Mouse (Mus musculus): ENCODE measurements around the gene Gcgr. TPM values are rescaled to one million over a fixed set of nuclear protein-coding genes. Genes with fewer than 3 reads are reported as not detected.
"Not testable (repeated sequence)": the region's sequence is repeated elsewhere in the genome, so short reads cannot be mapped to it uniquely, and the experiment has no call there.

Gene Gcgr
- polyA plus RNA-seq, 1 experiment from 2014 or later: 2.2 TPM

GRCm38 (mm10) chr11:120549986-120550809 lies 19.7 kb downstream of the Gcgr start:
- no peaks in the 10 kb centered on the region for H3K27me3 ChIP-seq (ENCODE audit: control insufficient read depth, insufficient read depth, low read length)
- no peaks in the 10 kb centered on the region for H3K36me3 ChIP-seq (ENCODE audit: control insufficient read depth, insufficient read depth, low read length)
- H3K27ac ChIP-seq (ENCODE audit: low read length): peak overlapping the region; percentile 98
- H3K4me2 ChIP-seq (ENCODE audit: low read depth, low read length): peak overlapping the region; percentile 96
- H3K9ac ChIP-seq (ENCODE audit: low read length): peak overlapping the region; percentile 99
- no peaks in the 10 kb centered on the region for H3K9me3 ChIP-seq (replicated peaks; ENCODE audit: control insufficient read depth, low read length)
- H3K4me1 ChIP-seq (ENCODE audit: control insufficient read depth, insufficient read depth, low read length): peaks cover 18% of the 10 kb centered on the region
- WGBS: 62% methylated on average over 11 of the region's 11 CpGs
- no peak for ATAC-seq (ENCODE audit: insufficient read depth, low FRiP score)
- H3K4me3 ChIP-seq (replicated peaks; ENCODE audit: low read length): peak overlapping the region; percentile 96

- Histone ChIP-seq H3K9ac (ENCODE audit: low read length) (peak within 1 kb of the TSS; percentile 99), H3K27ac (ENCODE audit: low read length) (no peak within 1 kb of the TSS), H3K9me3 (replicated peaks; ENCODE audit: control insufficient read depth, low read length) (no peaks in the 10 kb centered on the region), H3K27me3 (ENCODE audit: control insufficient read depth, insufficient read depth, low read length) (no peaks in the 10 kb centered on the region), H3K36me3 (ENCODE audit: control insufficient read depth, insufficient read depth, low read length) (no peaks in the 10 kb centered on the region), H3K4me3 (replicated peaks; ENCODE audit: low read length) (peak within 1 kb of the TSS; percentile 96), H3K4me2 (ENCODE audit: low read depth, low read length) (peak within 1 kb of the TSS; percentile 96), H3K4me1 (ENCODE audit: control insufficient read depth, insufficient read depth, low read length) (peaks cover 18% of the 10 kb centered on the region)
- 92% methylated on average over 28 of the region's 28 CpGs for whole genome bisulfite sequencing
- ATAC-seq (ENCODE audit: insufficient read depth, low FRiP score): no peak
These were observed 20.4 kb downstream of the Gcgr start, which contains the start of gene Ppp1r27 for GRCm38 (mm10) chr11:120550810-120551440. Ppp1r27 (minus strand) TSS chr11:120551132.

DNA sequence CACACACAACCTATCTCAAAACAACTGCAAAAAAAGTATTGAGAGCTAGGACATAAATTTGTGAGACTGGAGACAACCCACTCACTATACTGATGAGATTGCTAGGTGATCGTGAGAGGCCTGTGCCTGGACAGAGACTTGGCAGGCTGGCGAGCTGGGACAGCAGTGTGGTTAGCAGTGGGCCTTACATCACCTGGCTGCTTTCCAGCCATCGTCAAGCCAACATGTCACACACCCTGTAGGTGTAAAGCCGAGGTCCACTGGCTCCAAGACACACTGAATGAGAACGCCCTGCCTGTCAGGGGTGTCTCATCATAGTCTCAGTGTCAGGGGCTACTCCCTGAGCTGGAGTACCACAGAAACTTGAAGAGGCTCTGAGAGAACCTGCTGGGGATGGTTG lies 22.2 kb downstream of the Gcgr start:
- H3K27me3 ChIP-seq (ENCODE audit: control insufficient read depth, insufficient read depth, low read length): no peaks in the 10 kb centered on the region
- no peak for ATAC-seq (ENCODE audit: insufficient read depth, low FRiP score)

DNA sequence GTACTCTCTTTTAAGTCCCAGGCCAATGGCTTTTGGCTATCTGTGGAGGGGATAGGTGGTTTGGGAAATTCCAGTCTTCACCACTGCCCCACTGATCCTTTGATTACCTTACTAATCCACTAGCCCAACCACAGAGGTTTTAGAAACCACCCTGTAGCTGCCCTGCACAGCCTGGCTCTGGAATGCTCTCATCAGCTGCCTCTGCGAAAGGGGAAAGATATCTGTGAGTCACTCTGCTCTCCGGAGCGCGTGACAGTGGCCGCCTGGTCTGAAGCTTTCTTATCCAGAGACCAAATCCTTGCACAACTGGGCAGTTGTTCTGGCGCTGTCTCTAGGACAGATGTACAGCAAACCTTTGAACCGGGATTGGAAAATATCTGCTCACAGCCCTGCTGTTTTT lies 24.3 kb downstream of the Gcgr start:
- no peak overlapping the region for H3K4me3 ChIP-seq (replicated peaks; ENCODE audit: low read length)
- ATAC-seq (ENCODE audit: insufficient read depth, low FRiP score): no peak
- H3K36me3 ChIP-seq (ENCODE audit: control insufficient read depth, insufficient read depth, low read length): peaks cover 8% of the 10 kb centered on the region
- no peak overlapping the region for H3K4me2 ChIP-seq (ENCODE audit: low read depth, low read length)
- H3K4me1 ChIP-seq (ENCODE audit: control insufficient read depth, insufficient read depth, low read length): peaks cover 6% of the 10 kb centered on the region
- no peaks in the 10 kb centered on the region for H3K27me3 ChIP-seq (ENCODE audit: control insufficient read depth, insufficient read depth, low read length)
- no peak overlapping the region for H3K9ac ChIP-seq (ENCODE audit: low read length)
- no peak overlapping the region for H3K27ac ChIP-seq (ENCODE audit: low read length)
- WGBS: 75% methylated on average over 7 of the region's 7 CpGs
- H3K9me3 ChIP-seq (replicated peaks; ENCODE audit: control insufficient read depth, low read length): no peaks in the 10 kb centered on the region

More for the DNA sequence above, 22.2 kb downstream of the Gcgr start:
- Histone ChIP-seq H3K9ac (ENCODE audit: low read length) (no peak overlapping the region), H3K27ac (ENCODE audit: low read length) (no peak overlapping the region), H3K4me2 (ENCODE audit: low read depth, low read length) (no peak overlapping the region), H3K4me1 (ENCODE audit: control insufficient read depth, insufficient read depth, low read length) (peaks cover 16% of the 10 kb centered on the region), H3K9me3 (replicated peaks; ENCODE audit: control insufficient read depth, low read length) (no peaks in the 10 kb centered on the region), H3K36me3 (ENCODE audit: control insufficient read depth, insufficient read depth, low read length) (no peaks in the 10 kb centered on the region), H3K4me3 (replicated peaks; ENCODE audit: low read length) (no peak overlapping the region)
- WGBS: 67% methylated on average over 5 of the region's 5 CpGs

GRCm38 (mm10) chr11:120555260-120555659 lies 24.8 kb downstream of the Gcgr start:
- H3K27ac ChIP-seq (ENCODE audit: low read length): no peak overlapping the region
- no peak overlapping the region for H3K4me2 ChIP-seq (ENCODE audit: low read depth, low read length)
- H3K27me3 ChIP-seq (ENCODE audit: control insufficient read depth, insufficient read depth, low read length): no peaks in the 10 kb centered on the region
- no peak overlapping the region for H3K4me3 ChIP-seq (replicated peaks; ENCODE audit: low read length)
- WGBS: 83% methylated on average over 2 of the region's 2 CpGs
- H3K4me1 ChIP-seq (ENCODE audit: control insufficient read depth, insufficient read depth, low read length): peaks cover 2% of the 10 kb centered on the region; the same call in 1 of the 2 replicates
- no peaks in the 10 kb centered on the region for H3K9me3 ChIP-seq (replicated peaks; ENCODE audit: control insufficient read depth, low read length)
- no peak overlapping the region for H3K9ac ChIP-seq (ENCODE audit: low read length)
- ATAC-seq (ENCODE audit: insufficient read depth, low FRiP score): no peak
- H3K36me3 ChIP-seq (ENCODE audit: control insufficient read depth, insufficient read depth, low read length): peaks cover 13% of the 10 kb centered on the region

DNA sequence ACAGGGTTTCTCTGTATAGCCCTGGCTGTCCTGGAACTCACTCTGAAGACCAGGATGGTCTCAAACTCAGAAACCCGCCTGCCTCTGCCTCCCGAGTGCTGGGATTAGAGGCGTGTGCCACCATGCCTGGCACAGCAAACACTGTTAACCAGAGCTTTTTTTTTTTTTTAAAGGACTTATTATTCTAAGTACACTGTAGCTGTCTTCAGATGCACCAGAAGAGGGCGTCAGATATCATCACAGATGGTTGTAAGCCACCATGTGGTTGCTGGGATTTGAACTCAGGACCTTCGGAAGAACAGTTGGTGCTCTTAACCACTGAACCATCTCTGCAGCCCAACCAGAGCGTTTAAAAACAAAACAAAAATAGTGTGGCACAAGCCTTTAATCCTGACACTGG lies 28.3 kb downstream of the Gcgr start:
- 86% methylated on average over 6 of the region's 6 CpGs for WGBS
- peaks cover 40% of the 10 kb centered on the region for H3K36me3 ChIP-seq (ENCODE audit: control insufficient read depth, insufficient read depth, low read length)

GRCm38 (mm10) chr11:120560952-120561728 lies 30.6 kb downstream of the Gcgr start:
- Histone ChIP-seq H3K27ac (ENCODE audit: low read length) (no peak overlapping the region), H3K9ac (ENCODE audit: low read length) (no peak overlapping the region), H3K36me3 (ENCODE audit: control insufficient read depth, insufficient read depth, low read length) (peaks cover 40% of the 10 kb centered on the region), H3K4me3 (replicated peaks; ENCODE audit: low read length) (no peak overlapping the region), H3K4me2 (ENCODE audit: low read depth, low read length) (no peak overlapping the region), H3K27me3 (ENCODE audit: control insufficient read depth, insufficient read depth, low read length) (no peaks in the 10 kb centered on the region), H3K9me3 (replicated peaks; ENCODE audit: control insufficient read depth, low read length) (no peaks in the 10 kb centered on the region), H3K4me1 (ENCODE audit: control insufficient read depth, insufficient read depth, low read length) (no peaks in the 10 kb centered on the region)
- WGBS: 89% methylated on average over 13 of the region's 13 CpGs
- no peak for ATAC-seq (ENCODE audit: insufficient read depth, low FRiP score)

More for the DNA sequence above, 28.3 kb downstream of the Gcgr start:
- not testable (repeated sequence) for H3K4me2 ChIP-seq (ENCODE audit: low read depth, low read length); H3K27ac ChIP-seq (ENCODE audit: low read length); H3K4me1 ChIP-seq (ENCODE audit: control insufficient read depth, insufficient read depth, low read length); H3K27me3 ChIP-seq (ENCODE audit: control insufficient read depth, insufficient read depth, low read length); H3K4me3 ChIP-seq (replicated peaks; ENCODE audit: low read length); H3K9me3 ChIP-seq (replicated peaks; ENCODE audit: control insufficient read depth, low read length); H3K9ac ChIP-seq (ENCODE audit: low read length); ATAC-seq (ENCODE audit: insufficient read depth, low FRiP score)

- no peak overlapping the region for H3K4me3 ChIP-seq (replicated peaks; ENCODE audit: low read length)
- WGBS: 94% methylated on average over 13 of the region's 13 CpGs
- no peak for ATAC-seq (ENCODE audit: insufficient read depth, low FRiP score)
These were observed 32.5 kb downstream of the Gcgr start for GRCm38 (mm10) chr11:120562949-120563348.

GRCm38 (mm10) chr11:120565114-120565513 lies 34.6 kb downstream of the Gcgr start:
- Histone ChIP-seq H3K9me3 (replicated peaks; ENCODE audit: control insufficient read depth, low read length) (no peaks in the 10 kb centered on the region), H3K9ac (ENCODE audit: low read length) (no peak overlapping the region), H3K4me2 (ENCODE audit: low read depth, low read length) (no peak overlapping the region), H3K27ac (ENCODE audit: low read length) (no peak overlapping the region), H3K4me1 (ENCODE audit: control insufficient read depth, insufficient read depth, low read length) (no peaks in the 10 kb centered on the region), H3K4me3 (replicated peaks; ENCODE audit: low read length) (no peak overlapping the region), H3K27me3 (ENCODE audit: control insufficient read depth, insufficient read depth, low read length) (no peaks in the 10 kb centered on the region), H3K36me3 (ENCODE audit: control insufficient read depth, insufficient read depth, low read length) (peaks cover 45% of the 10 kb centered on the region)
- ATAC-seq (ENCODE audit: insufficient read depth, low FRiP score): no peak
- WGBS: 85% methylated on average over 9 of the region's 9 CpGs

More at GRCm38 (mm10) chr11:120562949-120563348, 32.5 kb downstream of the Gcgr start:
- no peaks in the 10 kb centered on the region for H3K9me3 ChIP-seq (replicated peaks; ENCODE audit: control insufficient read depth, low read length)
- H3K4me2 ChIP-seq (ENCODE audit: low read depth, low read length): no peak overlapping the region
- H3K27me3 ChIP-seq (ENCODE audit: control insufficient read depth, insufficient read depth, low read length): no peaks in the 10 kb centered on the region
- H3K36me3 ChIP-seq (ENCODE audit: control insufficient read depth, insufficient read depth, low read length): peaks cover 52% of the 10 kb centered on the region
- H3K4me1 ChIP-seq (ENCODE audit: control insufficient read depth, insufficient read depth, low read length): no peaks in the 10 kb centered on the region
- H3K27ac ChIP-seq (ENCODE audit: low read length): no peak overlapping the region
- H3K9ac ChIP-seq (ENCODE audit: low read length): no peak overlapping the region

Data from stomach, embryonic 16.5 days (tissue).